Mouse (Mus musculus) cortical plate, adult 2 months (tissue): ENCODE results near the gene Uncx. TPM values are rescaled to one million over a fixed set of nuclear protein-coding genes. Genes with fewer than 3 reads are reported as not detected.

Experiments used
- H3K27ac ChIP-seq: fragments of 200-500 bp; 2 replicates; pipeline ENCODE4 v1.5.1; 2012; ENCODE audit warnings: low read length, control low read depth, inconsistent platforms; ENCODE audit not compliant: insufficient read depth
- H3K4me1 ChIP-seq: fragments of 200-500 bp; 2 replicates; pipeline ENCODE4 v1.6.1; 2011; ENCODE audit warnings: low read length; ENCODE audit not compliant: control insufficient read depth, insufficient read depth
- H3K4me3 ChIP-seq: fragments of 200-500 bp; 2 replicates; pipeline ENCODE4 v1.5.1; 2011; ENCODE audit warnings: mild to moderate bottlenecking, low read length, control low read depth; ENCODE audit not compliant: insufficient read depth
- CTCF ChIP-seq: fragments of 200-500 bp; IDR thresholded peaks from 2 replicates; pipeline ENCODE4 v1.5.1; 2011; ENCODE audit warnings: mild to moderate bottlenecking, control low read depth, low read length; ENCODE audit not compliant: insufficient read depth; ENCODE audit errors: extremely low read depth
- POLR2A ChIP-seq: fragments of 200-500 bp; IDR thresholded peaks from 2 replicates; pipeline ENCODE4 v1.6.1; 2011; ENCODE audit warnings: mild to moderate bottlenecking, low read length, control low read depth; ENCODE audit not compliant: insufficient read depth; ENCODE audit errors: extremely low read depth
- polyA plus RNA-seq: library from polyadenylated mRNA; depleted of rRNA; stranded (reverse); fragments of >200 nt; gene quantifications from 2 replicates; pipeline ENCODE4 v1.2.3, GENCODE M21; 2012

Gene Uncx
- polyA plus RNA-seq, 1 experiment: not detected

DNA sequence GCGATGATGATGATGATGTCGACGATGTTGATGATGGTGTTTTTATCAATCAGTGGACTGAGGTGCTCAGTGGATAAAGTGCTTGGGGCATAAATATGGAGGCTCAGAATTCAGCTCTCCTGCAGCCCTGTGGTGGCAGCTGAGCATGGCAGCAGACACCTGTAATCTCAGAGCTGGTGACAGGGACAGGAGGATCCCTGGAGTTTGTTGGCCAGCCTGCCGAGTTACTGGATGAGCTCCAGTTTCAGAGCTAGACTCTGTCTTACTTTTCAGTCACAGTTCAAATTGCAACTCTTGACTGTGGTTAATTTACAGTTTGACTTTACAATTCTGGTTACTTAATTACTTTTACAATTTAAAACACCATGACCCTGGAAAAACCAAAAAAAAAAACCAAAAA lies 31.1 kb upstream of the Uncx start:
- H3K4me3 ChIP-seq: no peak overlapping the region
- H3K27ac ChIP-seq: no peak overlapping the region
- no peaks in the 10 kb centered on the region for H3K4me1 ChIP-seq
- TF ChIP-seq CTCF: no peak
- TF ChIP-seq POLR2A: no peak

DNA sequence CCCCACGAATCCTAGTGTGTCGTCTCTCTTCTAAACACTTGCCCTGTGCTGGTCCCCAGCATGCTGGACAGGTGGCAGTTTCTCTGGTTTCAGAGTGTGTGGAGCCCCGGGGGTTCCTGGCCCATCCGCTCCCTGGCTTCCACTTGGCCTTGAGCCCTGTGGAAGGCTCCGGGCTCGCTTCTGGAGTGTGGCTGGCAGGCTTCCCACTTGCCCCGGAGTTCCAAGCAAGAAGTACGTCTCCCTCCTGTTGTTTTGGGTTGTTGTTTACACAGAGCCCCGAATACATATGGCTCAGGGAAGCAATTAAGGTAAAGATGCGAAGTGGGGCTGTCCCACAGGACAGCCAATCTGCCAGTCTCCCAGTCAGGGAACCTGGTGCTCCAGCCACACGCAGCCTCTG lies 27.0 kb upstream of the Uncx start:
- Histone ChIP-seq H3K4me1 (no peaks in the 10 kb centered on the region), H3K4me3 (no peak overlapping the region), H3K27ac (no peak overlapping the region)
- TF ChIP-seq POLR2A (no peak), CTCF (no peak)

DNA sequence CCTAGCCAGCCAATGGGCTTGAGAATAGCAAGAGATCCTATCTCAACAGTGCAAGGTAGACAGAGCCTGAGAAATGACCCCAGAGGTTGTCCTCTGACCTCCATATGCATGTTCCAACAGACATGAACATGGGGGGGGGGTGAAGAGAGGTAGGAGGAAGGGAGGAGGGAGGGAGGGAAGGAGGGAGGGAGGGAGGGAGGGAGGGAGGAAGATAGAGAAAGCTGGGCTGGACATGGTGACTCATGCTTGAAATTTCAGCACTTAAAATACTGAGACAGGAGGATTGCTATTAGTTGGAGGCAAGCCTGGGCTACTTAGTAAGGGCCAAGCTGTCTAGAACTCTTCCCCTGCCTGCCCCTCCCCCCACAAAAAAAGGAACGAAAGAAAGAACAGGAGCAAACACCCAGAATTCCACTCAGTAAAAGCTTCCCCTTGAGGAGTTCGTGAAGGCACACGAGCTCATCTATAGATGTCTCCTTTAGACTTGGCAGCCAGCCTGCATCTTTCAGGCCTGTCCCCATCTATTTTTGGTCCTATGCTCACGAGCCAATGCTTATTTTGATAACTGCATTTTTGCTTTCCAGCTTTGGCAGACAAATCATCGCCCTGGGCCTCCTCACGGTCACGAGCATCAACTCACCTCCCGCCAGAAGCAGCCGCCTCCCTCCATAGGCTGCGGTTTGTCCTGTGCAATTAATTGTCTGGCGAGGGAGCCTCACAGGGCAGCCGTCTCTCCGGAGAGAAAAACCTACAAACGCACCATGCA lies 23.0 kb upstream of the Uncx start:
- TF ChIP-seq POLR2A (no peak), CTCF (no peak)
- Histone ChIP-seq H3K4me3 (no peak overlapping the region), H3K27ac (no peak overlapping the region), H3K4me1 (no peaks in the 10 kb centered on the region)

DNA sequence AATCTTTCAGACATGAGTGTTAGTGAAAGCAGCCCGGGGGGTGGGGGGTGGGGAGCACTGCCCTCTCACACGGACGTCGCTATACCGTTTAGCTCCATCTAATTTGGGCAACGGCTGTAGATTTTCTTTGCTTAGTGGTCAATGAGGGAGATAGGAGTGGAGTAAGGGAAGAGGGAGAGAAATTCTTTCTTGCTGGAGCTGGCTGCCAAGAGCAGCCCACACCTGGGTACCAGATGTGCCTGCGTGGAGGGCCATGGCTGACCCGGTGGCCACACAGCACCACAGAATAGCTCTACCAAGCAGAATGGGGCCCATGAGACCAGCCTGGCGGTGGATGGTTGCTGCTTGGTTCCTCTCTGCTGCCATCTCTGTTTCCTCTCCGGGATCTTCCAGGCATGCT lies 21.3 kb upstream of the Uncx start:
- Histone ChIP-seq H3K4me3 (no peak overlapping the region), H3K4me1 (no peaks in the 10 kb centered on the region), H3K27ac (no peak overlapping the region)
- TF ChIP-seq CTCF (no peak), POLR2A (no peak)

DNA sequence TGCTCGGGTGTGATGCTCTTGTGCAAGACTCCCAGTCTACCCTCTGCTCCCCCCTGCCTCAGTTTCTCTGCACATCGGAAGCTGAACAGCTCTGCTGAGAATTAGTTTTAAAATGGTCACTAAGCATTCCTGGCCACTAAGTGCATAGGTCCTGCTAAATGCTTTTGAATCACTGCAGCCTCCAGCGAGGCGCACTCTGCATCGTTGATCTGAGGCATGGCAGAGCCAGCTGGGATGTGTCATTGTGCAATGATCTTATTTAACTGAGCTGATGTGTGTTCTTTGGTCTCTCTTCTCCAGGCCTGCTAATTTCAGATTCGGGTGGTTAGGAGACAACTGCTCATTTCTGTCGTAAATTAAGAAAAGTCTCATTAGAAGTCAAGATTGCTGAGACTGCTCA lies 14.4 kb upstream of the Uncx start:
- no peak overlapping the region for H3K27ac ChIP-seq
- H3K4me3 ChIP-seq: no peak overlapping the region
- no peaks in the 10 kb centered on the region for H3K4me1 ChIP-seq
- TF ChIP-seq CTCF (no peak), POLR2A (no peak)

DNA sequence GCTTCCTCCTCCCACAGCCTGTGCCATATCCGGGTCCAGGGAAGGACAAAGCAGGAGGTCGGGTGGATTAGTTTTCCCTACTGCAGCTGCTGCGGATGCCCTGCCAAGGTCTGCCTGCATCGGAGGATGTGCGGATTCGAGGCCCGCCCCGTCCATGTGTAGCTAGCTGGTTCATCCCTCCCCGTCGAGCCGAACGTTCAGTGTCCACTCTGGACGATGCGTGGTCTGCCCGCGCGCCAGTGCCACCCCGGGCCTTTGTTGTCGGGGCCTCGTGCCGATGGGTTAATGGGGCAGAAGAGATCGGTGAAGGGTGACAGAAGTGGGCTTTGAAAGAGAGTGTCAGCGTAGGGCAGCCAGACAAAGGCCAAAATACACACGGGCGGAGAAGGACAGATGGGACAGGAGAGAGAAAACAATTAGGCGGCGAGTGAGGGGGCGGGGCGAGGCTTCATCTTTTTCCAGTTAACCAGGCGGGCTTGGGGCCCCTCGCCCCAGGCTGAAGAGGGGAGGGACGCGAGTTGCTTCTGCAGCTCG lies 7.8 kb upstream of the Uncx start:
- H3K4me1 ChIP-seq: no peaks in the 10 kb centered on the region
- H3K27ac ChIP-seq: no peak overlapping the region
- no peak overlapping the region for H3K4me3 ChIP-seq
- TF ChIP-seq POLR2A (no peak), CTCF (no peak)

DNA sequence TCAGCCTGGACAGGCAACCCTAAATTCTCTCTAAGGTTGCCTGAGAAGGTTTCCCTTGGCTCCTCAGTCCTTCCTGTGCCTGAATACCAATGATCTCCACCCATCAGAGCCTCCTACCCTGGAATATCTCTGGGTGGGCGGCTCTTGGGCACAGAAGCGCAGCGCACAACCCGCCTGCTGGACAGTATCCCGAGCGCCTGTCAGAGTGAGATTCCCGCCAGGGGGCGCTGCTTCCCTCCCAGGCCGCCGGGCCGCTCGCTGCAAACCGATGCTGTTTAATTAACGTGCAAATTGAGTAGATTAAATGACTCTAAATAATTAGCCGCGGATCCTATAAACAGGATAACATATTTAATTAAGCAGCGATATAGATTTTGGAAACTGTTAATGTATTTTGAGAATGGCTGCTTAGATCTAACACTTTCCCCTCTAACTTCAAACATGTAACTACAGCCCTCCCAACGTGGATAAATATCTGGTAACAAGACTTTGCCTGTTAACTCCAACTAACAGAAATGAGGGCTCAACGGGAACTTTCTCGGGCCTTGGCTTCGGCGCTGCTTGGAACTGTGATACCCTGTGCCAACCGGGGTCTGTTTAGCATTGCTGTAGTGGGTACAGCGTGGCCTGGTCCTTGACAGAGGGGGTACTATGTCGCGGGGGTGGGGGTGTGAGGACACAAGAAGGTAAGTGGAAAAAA lies 6.9 kb upstream of the Uncx start:
- H3K4me1 ChIP-seq: no peaks in the 10 kb centered on the region
- no peak for TF ChIP-seq POLR2A
- peak; percentile 45 for TF ChIP-seq CTCF
- H3K4me3 ChIP-seq: no peak overlapping the region
- no peak overlapping the region for H3K27ac ChIP-seq

DNA sequence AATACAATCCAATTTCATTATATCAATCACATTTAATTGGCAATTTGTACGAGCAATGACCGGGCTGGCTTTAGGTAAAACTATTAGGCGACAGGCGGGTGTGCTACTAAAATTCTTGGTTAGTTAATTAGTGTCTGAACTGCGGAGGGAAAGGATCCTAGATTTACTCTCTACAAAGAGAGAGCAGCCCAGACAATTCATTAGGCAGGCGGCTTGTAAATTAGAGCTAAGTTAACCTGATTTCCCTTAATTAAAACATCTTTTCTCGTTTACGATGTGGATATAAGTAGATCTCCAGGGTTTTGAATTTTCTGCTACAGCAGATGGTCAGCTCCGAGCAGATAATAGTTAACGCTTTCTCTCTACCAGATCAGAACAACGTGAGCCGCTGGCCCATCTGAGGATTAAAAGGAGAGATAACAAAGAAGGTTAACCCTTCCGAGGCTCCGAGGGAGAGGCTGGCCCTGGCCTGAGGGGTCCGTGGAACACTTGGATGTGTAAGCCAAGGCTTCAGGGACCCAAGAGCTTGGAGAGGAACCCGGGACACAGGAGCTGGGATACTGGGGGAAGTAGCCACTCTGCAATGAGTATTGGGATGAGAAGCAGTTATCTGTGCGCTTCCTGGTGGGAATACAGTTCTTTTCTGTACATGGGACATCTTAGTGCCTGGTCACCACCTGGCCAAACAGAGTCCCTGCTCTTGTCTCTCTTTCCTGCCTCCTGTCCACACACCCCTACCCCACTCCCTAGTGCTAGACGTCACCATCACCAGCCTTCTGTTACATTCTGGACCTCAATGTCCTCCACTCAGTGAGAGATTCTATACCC lies 6.2 kb upstream of the Uncx start:
- TF ChIP-seq CTCF (no peak), POLR2A (no peak)
- Histone ChIP-seq H3K4me1 (no peaks in the 10 kb centered on the region), H3K4me3 (no peak overlapping the region), H3K27ac (no peak overlapping the region)

DNA sequence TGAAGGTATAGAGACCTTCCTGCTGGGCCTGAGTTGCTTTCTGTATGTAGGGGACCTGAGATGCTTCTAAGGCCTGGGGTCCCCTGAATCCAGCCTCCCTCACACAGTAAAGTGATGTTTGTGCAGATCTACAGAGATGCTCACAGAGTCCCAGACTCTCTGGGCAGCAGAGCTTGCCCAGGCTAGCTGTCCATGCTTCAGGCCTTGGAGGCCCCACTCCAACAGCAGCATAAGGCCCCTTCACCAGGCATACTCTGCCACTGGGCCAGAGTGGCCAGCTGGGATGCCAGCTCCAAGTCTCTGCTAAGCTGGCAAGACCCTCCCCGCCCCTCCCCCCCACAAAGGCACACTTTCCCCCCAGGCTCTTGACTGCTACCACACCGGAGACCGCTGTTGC lies 5.6 kb upstream of the Uncx start:
- TF ChIP-seq POLR2A: no peak
- no peak for TF ChIP-seq CTCF
- H3K4me1 ChIP-seq: no peaks in the 10 kb centered on the region
- H3K27ac ChIP-seq: no peak overlapping the region
- no peak overlapping the region for H3K4me3 ChIP-seq
